Mouse (Mus musculus) lung, adult 2 months (tissue): ENCODE measurements around the gene Cib1.

ENCODE experiments used
- CTCF ChIP-seq: fragments of 200-500 bp; IDR thresholded peaks from 2 replicates; pipeline ENCODE4 v1.5.1; 2011; ENCODE audit warnings: mild to moderate bottlenecking, low read length, control low read depth; ENCODE audit not compliant: insufficient read depth
- POLR2A ChIP-seq: fragments of 200-500 bp; IDR thresholded peaks from 2 replicates; pipeline ENCODE4 v1.6.1; 2011; ENCODE audit warnings: low read depth, mild to moderate bottlenecking, control low read depth, low read length, borderline replicate concordance; ENCODE audit errors: extremely low read depth

DNA sequence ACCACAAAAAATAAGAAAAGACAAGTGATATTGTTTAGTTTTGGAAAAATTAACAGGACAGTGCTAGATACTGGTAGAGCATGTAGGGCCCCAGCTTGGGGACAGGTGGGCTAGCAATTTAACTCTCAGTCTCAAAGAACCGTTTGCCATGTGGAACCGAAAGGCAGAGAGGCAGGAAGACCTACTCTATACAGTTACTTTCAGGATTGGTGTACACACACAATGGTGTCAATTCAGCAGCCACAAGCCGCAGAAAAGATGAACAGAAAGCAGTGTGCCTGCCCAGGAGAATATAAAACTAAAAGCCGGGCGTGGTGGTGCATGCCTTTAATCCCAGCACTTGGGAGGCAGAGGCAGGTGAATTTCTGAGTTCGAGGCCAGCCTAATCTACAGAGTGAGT, 52.8 kb downstream of the Cib1 start:
- TF ChIP-seq CTCF = no peak
- TF ChIP-seq POLR2A = no peak
